Mouse (Mus musculus): Measurements from ENCODE around the gene Bves.

GRCm38 (mm10) chr10:45339106-45339505 is 3.5 kb downstream of the Bves start:
- TF ChIP-seq EP300 (IDR thresholded peaks at IDR 0.05; ENCODE audit: low read depth) (no peak), CTCF (IDR thresholded peaks at IDR 0.05; ENCODE audit: low read depth) (no peak)
